Mouse (Mus musculus) liver, embryonic 13.5 days (tissue): ENCODE results near the gene Ccdc127. TPM values are rescaled to one million over a fixed set of nuclear protein-coding genes. Genes with fewer than 3 reads are reported as not detected.

Experiments used
- ATAC-seq: fragments of 200-750 bp; cut with Nextera tagmentation; 2 replicates; pipeline ENCODE4 v1.8.0; 2017; ENCODE audit warnings: low read depth, mild to moderate bottlenecking, moderate number of reproducible peaks, moderate library complexity
- DNase-seq: peaks from one replicate; pipeline ENCODE4 v3.0.0; 2022
- H3K27ac ChIP-seq: fragments of 300-500 bp; sonication (generic); 2 replicates; pipeline ENCODE4 v1.5.1; 2015; ENCODE audit warnings: moderate library complexity, mild to moderate bottlenecking, inconsistent platforms
- H3K27me3 ChIP-seq: fragments of 300-500 bp; sonication (generic); 2 replicates; pipeline ENCODE4 v1.6.1; 2015; ENCODE audit warnings: mild to moderate bottlenecking, inconsistent platforms
- H3K36me3 ChIP-seq: fragments of 300-500 bp; sonication (generic); 2 replicates; pipeline ENCODE4 v1.6.1; 2015; ENCODE audit warnings: mild to moderate bottlenecking, inconsistent platforms
- H3K4me1 ChIP-seq: fragments of 300-500 bp; sonication (generic); replicated peaks from 2 replicates; pipeline ENCODE4 v1.6.1; 2015; ENCODE audit warnings: inconsistent platforms
- H3K4me2 ChIP-seq: fragments of 300-500 bp; sonication (generic); 2 replicates; pipeline ENCODE4 v1.6.1; 2015; ENCODE audit warnings: inconsistent platforms, mild to moderate bottlenecking, moderate library complexity
- H3K4me3 ChIP-seq: fragments of 300-500 bp; sonication (generic); replicated peaks from 2 replicates; pipeline ENCODE4 v1.5.1; 2015; ENCODE audit warnings: mild to moderate bottlenecking, inconsistent platforms
- H3K9ac ChIP-seq: fragments of 300-500 bp; sonication (generic); 2 replicates; pipeline ENCODE4 v1.6.1; 2015; ENCODE audit warnings: mild to moderate bottlenecking, inconsistent platforms
- H3K9me3 ChIP-seq: fragments of 300-500 bp; sonication (generic); replicated peaks from 2 replicates; pipeline ENCODE4 v1.6.1; 2016; ENCODE audit warnings: inconsistent platforms
- WGBS: fragments of 180-500 bp; shearing (Covaris S2); methylation state at CpG from one replicate; pipeline ENCODE4 v1.1.7; 2015; ENCODE audit not compliant: insufficient replicate concordance; 5-methylcytosine and 5-hydroxymethylcytosine counted together
- polyA plus RNA-seq: library from polyadenylated mRNA; unstranded; fragments of >200 nt; fragmentation: Nextera tagmentation; extraction: Ambion mirVana; gene quantifications from 2 replicates; pipeline ENCODE4 v1.2.1, GENCODE M21; 2015

The Ccdc127 gene
- polyA plus RNA-seq, 1 experiment from 2014 or later, result 22.3 TPM

DNA sequence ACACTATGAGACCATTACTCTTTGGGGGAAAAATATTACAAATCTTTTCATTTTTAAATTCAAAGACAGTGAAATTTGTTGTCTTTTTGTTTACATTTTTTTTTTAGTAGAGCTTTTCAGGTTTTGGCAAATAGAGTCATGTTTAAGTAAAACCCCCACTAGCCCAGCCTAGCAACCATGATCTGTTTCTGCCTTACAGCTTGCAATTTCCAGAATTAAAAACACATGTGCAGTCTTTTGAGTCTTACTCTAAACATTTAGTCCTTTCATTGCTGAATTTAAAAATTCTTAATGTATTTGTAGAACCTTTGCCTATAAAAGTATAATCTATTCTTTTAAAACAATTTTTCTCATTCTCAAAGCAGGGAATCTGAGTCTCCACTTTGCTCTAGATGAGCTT, 20.8 kb upstream of the Ccdc127 start:
- Histone ChIP-seq H3K9me3 (no peaks in the 10 kb centered on the region), H3K4me3 (no peak overlapping the region), H3K36me3 (peaks cover 77% of the 10 kb centered on the region), H3K27me3 (no peaks in the 10 kb centered on the region), H3K4me1 (no peaks in the 10 kb centered on the region), H3K4me2 (no peak overlapping the region), H3K9ac (no peak overlapping the region), H3K27ac (no peak overlapping the region)
- no peak for ATAC-seq
- no peak for DNase-seq

DNA sequence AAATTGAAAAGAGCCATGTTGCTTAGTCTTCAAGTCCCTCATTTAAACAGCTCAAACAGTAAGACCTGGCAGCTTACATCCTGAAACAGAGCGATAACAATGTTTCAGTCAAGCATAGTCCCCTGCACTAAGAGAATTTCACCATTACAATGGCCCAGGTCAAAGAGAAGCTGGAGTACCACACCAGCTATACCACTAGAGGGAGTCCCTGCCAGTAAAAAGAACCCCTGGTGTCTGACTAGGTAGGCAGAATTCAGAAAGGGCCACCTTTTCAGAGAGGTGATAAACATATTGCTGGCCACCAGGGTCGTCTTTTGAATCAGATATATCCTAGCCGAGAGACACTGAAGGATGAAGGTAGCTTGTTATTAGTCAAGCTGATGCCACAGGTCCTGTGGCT, 9.1 kb upstream of the Ccdc127 start:
- H3K9ac ChIP-seq, result no peak overlapping the region
- no peaks in the 10 kb centered on the region for H3K4me1 ChIP-seq
- WGBS, result 41% methylated on average over 3 of the region's 3 CpGs
- H3K36me3 ChIP-seq, result peaks cover 73% of the 10 kb centered on the region
- no peaks in the 10 kb centered on the region for H3K9me3 ChIP-seq
- ATAC-seq, result no peak
- DNase-seq, result peak; percentile 8
- H3K27ac ChIP-seq, result no peak overlapping the region
- H3K4me2 ChIP-seq, result no peak overlapping the region
- H3K27me3 ChIP-seq, result no peaks in the 10 kb centered on the region
- H3K4me3 ChIP-seq, result no peak overlapping the region

DNA sequence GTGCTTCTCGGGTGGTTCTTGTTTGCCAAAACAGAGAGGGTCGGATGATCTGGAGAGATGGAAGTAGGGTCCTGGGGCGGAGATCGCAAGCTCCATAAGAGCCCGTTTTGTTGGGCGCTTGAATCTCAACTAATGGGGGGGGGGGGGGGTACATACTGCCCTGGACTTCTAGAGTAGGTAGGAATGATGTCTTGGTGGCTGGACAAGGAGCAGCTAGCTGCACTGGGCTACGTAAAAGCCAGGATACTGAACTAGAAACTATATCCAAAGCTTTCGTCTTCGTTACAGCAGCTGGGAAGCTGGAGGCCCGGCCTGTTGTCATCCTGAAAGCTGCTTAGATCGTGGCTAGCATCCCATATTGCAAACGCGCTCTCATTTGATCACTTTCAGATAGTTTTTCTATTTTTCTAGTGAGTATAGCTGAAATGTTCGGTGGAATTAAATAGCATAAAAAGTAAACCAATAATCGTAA, 362 bp downstream of the Ccdc127 start:
- Histone ChIP-seq H3K9ac (peak overlapping the region; percentile 88), H3K4me3 (peak overlapping the region; percentile 74), H3K9me3 (no peaks in the 10 kb centered on the region), H3K4me2 (peak overlapping the region; percentile 67), H3K27ac (peak overlapping the region; percentile 89), H3K36me3 (peaks cover 21% of the 10 kb centered on the region), H3K27me3 (no peaks in the 10 kb centered on the region), H3K4me1 (peaks cover 28% of the 10 kb centered on the region)
- DNase-seq, result no peak
- peak; percentile 47 for ATAC-seq
- WGBS, result 2% methylated on average over 15 of the region's 15 CpGs

DNA sequence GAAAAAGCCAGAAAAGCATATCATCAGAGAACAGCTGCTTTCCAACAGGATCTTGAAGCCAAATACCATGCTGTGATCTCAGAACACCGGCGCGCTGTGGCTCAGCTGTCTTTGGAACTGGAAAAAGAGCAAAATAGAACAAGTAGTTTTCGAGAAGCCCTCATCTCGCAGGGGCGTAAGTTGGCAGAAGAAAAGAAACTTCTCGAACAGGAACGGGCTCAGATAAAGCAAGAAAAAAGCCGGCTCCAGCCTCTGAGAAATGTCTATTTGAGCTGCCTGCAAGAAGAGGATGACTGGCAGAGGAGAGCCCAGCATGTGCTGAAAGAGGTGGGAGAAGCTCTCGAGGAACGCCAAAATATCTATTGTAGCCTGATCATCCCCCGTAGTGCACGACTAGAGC, 6.4 kb downstream of the Ccdc127 start:
- H3K4me1 ChIP-seq, result no peaks in the 10 kb centered on the region
- peaks cover 73% of the 10 kb centered on the region for H3K36me3 ChIP-seq
- no peak overlapping the region for H3K4me3 ChIP-seq
- no peak overlapping the region for H3K9ac ChIP-seq
- no peaks in the 10 kb centered on the region for H3K9me3 ChIP-seq
- ATAC-seq (no peak), DNase-seq (no peak)
- WGBS, result 89% methylated on average over 13 of the region's 13 CpGs
- H3K27ac ChIP-seq, result no peak overlapping the region
- no peaks in the 10 kb centered on the region for H3K27me3 ChIP-seq
- H3K4me2 ChIP-seq, result no peak overlapping the region

- Histone ChIP-seq H3K36me3 (peaks cover 36% of the 10 kb centered on the region), H3K4me2 (no peak overlapping the region), H3K27ac (no peak overlapping the region), H3K9ac (no peak overlapping the region), H3K4me1 (peaks cover 3% of the 10 kb centered on the region; the same call in 1 of the 2 replicates), H3K9me3 (no peaks in the 10 kb centered on the region), H3K4me3 (no peak overlapping the region), H3K27me3 (no peaks in the 10 kb centered on the region)
- WGBS, result 43% methylated on average over 2 of the region's 2 CpGs
- DNase-seq, result no peak
- no peak for ATAC-seq
Observed at GRCm38 (mm10) chr13:74362218-74362617, 12.1 kb downstream of the Ccdc127 start.

GRCm38 (mm10) chr13:74363176-74363858, 13.2 kb downstream of the Ccdc127 start:
- Histone ChIP-seq H3K4me2 (no peak overlapping the region), H3K36me3 (peaks cover 28% of the 10 kb centered on the region), H3K27ac (no peak overlapping the region), H3K27me3 (no peaks in the 10 kb centered on the region), H3K4me1 (peaks cover 3% of the 10 kb centered on the region; the same call in 1 of the 2 replicates), H3K4me3 (no peak overlapping the region), H3K9me3 (no peaks in the 10 kb centered on the region), H3K9ac (no peak overlapping the region)
- 73% methylated on average over 13 of the region's 13 CpGs for WGBS
- DNase-seq (no peak), ATAC-seq (no peak)

DNA sequence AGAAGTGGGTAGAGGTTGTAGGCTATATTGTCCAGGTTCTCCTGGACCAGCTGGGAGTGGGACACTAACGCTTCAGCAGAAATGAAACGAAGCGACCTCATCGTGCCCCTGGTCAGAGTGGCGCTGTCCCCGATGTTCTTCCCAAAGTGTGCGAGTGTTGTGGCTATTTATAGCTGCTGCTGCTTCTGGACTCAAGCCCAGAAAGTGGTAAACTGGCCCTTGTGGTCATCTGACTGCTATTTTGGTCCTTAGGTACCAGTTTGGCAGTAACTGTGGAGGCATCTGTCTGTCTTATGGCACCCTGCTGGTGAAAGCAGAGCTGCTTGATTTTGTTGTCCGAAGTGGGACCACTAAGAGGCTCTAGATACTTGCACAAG, 13.7 kb downstream of the Ccdc127 start, which contains the start of gene Lrrc14b:
Lrrc14b (minus strand) TSS at position 147 of the 377 bp plus-strand sequence.
- Histone ChIP-seq H3K9me3 (no peaks in the 10 kb centered on the region), H3K4me1 (peaks cover 3% of the 10 kb centered on the region; the same call in 1 of the 2 replicates), H3K9ac (no peak within 1 kb of the TSS), H3K4me3 (no peak within 1 kb of the TSS), H3K36me3 (peaks cover 23% of the 10 kb centered on the region), H3K4me2 (no peak within 1 kb of the TSS), H3K27ac (no peak within 1 kb of the TSS), H3K27me3 (no peaks in the 10 kb centered on the region)
- DNase-seq (no peak), ATAC-seq (no peak)
- WGBS, result 63% methylated on average over 8 of the region's 8 CpGs

GRCm38 (mm10) chr13:74381533-74382276, 31.6 kb downstream of the Ccdc127 start:
- H3K4me1 ChIP-seq, result no peaks in the 10 kb centered on the region
- H3K27me3 ChIP-seq, result no peaks in the 10 kb centered on the region
- no peak overlapping the region for H3K9ac ChIP-seq
- H3K4me2 ChIP-seq, result no peak overlapping the region
- WGBS, result 64% methylated on average over 10 of the region's 10 CpGs
- DNase-seq (no peak), ATAC-seq (no peak)
- no peak overlapping the region for H3K4me3 ChIP-seq
- H3K27ac ChIP-seq, result no peak overlapping the region
- H3K36me3 ChIP-seq, result no peaks in the 10 kb centered on the region
- no peaks in the 10 kb centered on the region for H3K9me3 ChIP-seq

- 65% methylated on average over 3 of the region's 3 CpGs for WGBS
- no peaks in the 10 kb centered on the region for H3K4me1 ChIP-seq
- H3K9me3 ChIP-seq, result no peaks in the 10 kb centered on the region
- H3K27ac ChIP-seq, result no peak overlapping the region
- no peak overlapping the region for H3K4me2 ChIP-seq
- no peak for DNase-seq
- no peaks in the 10 kb centered on the region for H3K36me3 ChIP-seq
- H3K9ac ChIP-seq, result no peak overlapping the region
- no peak for ATAC-seq
- H3K4me3 ChIP-seq, result no peak overlapping the region
- H3K27me3 ChIP-seq, result no peaks in the 10 kb centered on the region
Observed at GRCm38 (mm10) chr13:74382289-74382688, 32.2 kb downstream of the Ccdc127 start.

GRCm38 (mm10) chr13:74389730-74390129, 39.6 kb downstream of the Ccdc127 start:
- Histone ChIP-seq H3K4me3 (peak overlapping the region; percentile 63), H3K4me1 (peaks cover 9% of the 10 kb centered on the region), H3K27ac (no peak overlapping the region), H3K27me3 (no peaks in the 10 kb centered on the region), H3K4me2 (peak overlapping the region; percentile 68), H3K9me3 (no peaks in the 10 kb centered on the region), H3K36me3 (no peaks in the 10 kb centered on the region), H3K9ac (no peak overlapping the region)
- 50% methylated on average over 6 of the region's 6 CpGs for WGBS
- no peak for ATAC-seq
- no peak for DNase-seq

GRCm38 (mm10) chr13:74390371-74390990, 40.4 kb downstream of the Ccdc127 start, which contains the start of gene Zfp72:
Gene Zfp72, minus strand, starts transcription at chr13:74390836.
- DNase-seq, result peak; percentile 11
- Histone ChIP-seq H3K9me3 (no peaks in the 10 kb centered on the region), H3K4me3 (peak within 1 kb of the TSS; percentile 63), H3K27me3 (no peaks in the 10 kb centered on the region), H3K27ac (no peak within 1 kb of the TSS), H3K4me2 (peak within 1 kb of the TSS; percentile 68), H3K36me3 (no peaks in the 10 kb centered on the region), H3K4me1 (peaks cover 9% of the 10 kb centered on the region), H3K9ac (peak within 1 kb of the TSS; percentile 57)
- WGBS, result 3% methylated on average over 14 of the region's 14 CpGs
- ATAC-seq, result peak; percentile 58
